Mouse (Mus musculus) urinary bladder, adult 2 months (tissue): ENCODE results near the gene Cdca7l. TPM values are rescaled to one million over a fixed set of nuclear protein-coding genes. Genes with fewer than 3 reads are reported as not detected.

Source experiments
- DNase-seq: peaks from one replicate; pipeline ENCODE4 v3.0.0; 2022; ENCODE audit warnings: low spot score
- polyA plus RNA-seq: library from polyadenylated mRNA; depleted of rRNA; stranded (reverse); fragments of >200 nt; gene quantifications from 2 replicates; pipeline ENCODE4 v1.2.3, GENCODE M21; 2012

Gene Cdca7l
- polyA plus RNA-seq, 1 experiment: 9.9 TPM

- no peak for DNase-seq
These were observed 5.4 kb downstream of the Cdca7l start for GRCm38 (mm10) chr12:117809327-117810017.

GRCm38 (mm10) chr12:117810074-117810473 lies 6.0 kb downstream of the Cdca7l start:
- no peak for DNase-seq

GRCm38 (mm10) chr12:117820138-117820858 lies 16.2 kb downstream of the Cdca7l start:
- no peak for DNase-seq

GRCm38 (mm10) chr12:117820859-117821221 lies 16.8 kb downstream of the Cdca7l start:
- no peak for DNase-seq

- no peak for DNase-seq
These were observed 17.3 kb downstream of the Cdca7l start for GRCm38 (mm10) chr12:117821394-117821793.

GRCm38 (mm10) chr12:117828350-117828749 lies 24.3 kb downstream of the Cdca7l start:
- DNase-seq: no peak

- no peak for DNase-seq
These were observed 27.4 kb downstream of the Cdca7l start for GRCm38 (mm10) chr12:117831351-117831961.

GRCm38 (mm10) chr12:117832190-117832589 lies 28.1 kb downstream of the Cdca7l start:
- DNase-seq: no peak

GRCm38 (mm10) chr12:117834652-117835051 lies 30.6 kb downstream of the Cdca7l start:
- no peak for DNase-seq

GRCm38 (mm10) chr12:117835371-117835770 lies 31.3 kb downstream of the Cdca7l start:
- DNase-seq: no peak

GRCm38 (mm10) chr12:117837376-117837775 lies 33.3 kb downstream of the Cdca7l start:
- no peak for DNase-seq

GRCm38 (mm10) chr12:117840705-117841104 lies 36.6 kb downstream of the Cdca7l start:
- no peak for DNase-seq

- DNase-seq: no peak
These were observed 38.6 kb downstream of the Cdca7l start for GRCm38 (mm10) chr12:117842676-117843075.

GRCm38 (mm10) chr12:117843302-117844074 lies 39.4 kb downstream of the Cdca7l start:
- peak; percentile 47 for DNase-seq

- DNase-seq: no peak
These were observed 40.0 kb downstream of the Cdca7l start for GRCm38 (mm10) chr12:117844075-117844408.

GRCm38 (mm10) chr12:117844917-117845316 lies 40.8 kb downstream of the Cdca7l start:
- DNase-seq: no peak

GRCm38 (mm10) chr12:117848621-117849020 lies 44.5 kb downstream of the Cdca7l start:
- DNase-seq: no peak

- no peak for DNase-seq
These were observed 46.4 kb downstream of the Cdca7l start for GRCm38 (mm10) chr12:117850472-117850871.

GRCm38 (mm10) chr12:117853316-117853715 lies 49.2 kb downstream of the Cdca7l start:
- peak; percentile 26 for DNase-seq

- DNase-seq: no peak
These were observed 52.9 kb downstream of the Cdca7l start for GRCm38 (mm10) chr12:117857023-117857422.

- no peak for DNase-seq
These were observed 53.8 kb downstream of the Cdca7l start for GRCm38 (mm10) chr12:117857884-117858283.

- DNase-seq: no peak
These were observed 56.8 kb downstream of the Cdca7l start for GRCm38 (mm10) chr12:117860840-117861239.
